Mouse (Mus musculus) cortical plate, adult 2 months (tissue): ENCODE data around the gene Etv4. TPM values are rescaled to one million over a fixed set of nuclear protein-coding genes. Genes with fewer than 3 reads are reported as not detected.

Source experiments
- H3K27ac ChIP-seq: fragments of 200-500 bp; 2 replicates; pipeline ENCODE4 v1.5.1; 2012; ENCODE audit warnings: low read length, control low read depth, inconsistent platforms; ENCODE audit not compliant: insufficient read depth
- H3K4me1 ChIP-seq: fragments of 200-500 bp; 2 replicates; pipeline ENCODE4 v1.6.1; 2011; ENCODE audit warnings: low read length; ENCODE audit not compliant: control insufficient read depth, insufficient read depth
- H3K4me3 ChIP-seq: fragments of 200-500 bp; 2 replicates; pipeline ENCODE4 v1.5.1; 2011; ENCODE audit warnings: mild to moderate bottlenecking, low read length, control low read depth; ENCODE audit not compliant: insufficient read depth
- CTCF ChIP-seq: fragments of 200-500 bp; IDR thresholded peaks from 2 replicates; pipeline ENCODE4 v1.5.1; 2011; ENCODE audit warnings: mild to moderate bottlenecking, control low read depth, low read length; ENCODE audit not compliant: insufficient read depth; ENCODE audit errors: extremely low read depth
- POLR2A ChIP-seq: fragments of 200-500 bp; IDR thresholded peaks from 2 replicates; pipeline ENCODE4 v1.6.1; 2011; ENCODE audit warnings: mild to moderate bottlenecking, low read length, control low read depth; ENCODE audit not compliant: insufficient read depth; ENCODE audit errors: extremely low read depth
- polyA plus RNA-seq: library from polyadenylated mRNA; depleted of rRNA; stranded (reverse); fragments of >200 nt; gene quantifications from 2 replicates; pipeline ENCODE4 v1.2.3, GENCODE M21; 2012; rRNA removed

Etv4 gene
- 19.7 and 20.6 TPM in 2 replicates for polyA plus RNA-seq

DNA sequence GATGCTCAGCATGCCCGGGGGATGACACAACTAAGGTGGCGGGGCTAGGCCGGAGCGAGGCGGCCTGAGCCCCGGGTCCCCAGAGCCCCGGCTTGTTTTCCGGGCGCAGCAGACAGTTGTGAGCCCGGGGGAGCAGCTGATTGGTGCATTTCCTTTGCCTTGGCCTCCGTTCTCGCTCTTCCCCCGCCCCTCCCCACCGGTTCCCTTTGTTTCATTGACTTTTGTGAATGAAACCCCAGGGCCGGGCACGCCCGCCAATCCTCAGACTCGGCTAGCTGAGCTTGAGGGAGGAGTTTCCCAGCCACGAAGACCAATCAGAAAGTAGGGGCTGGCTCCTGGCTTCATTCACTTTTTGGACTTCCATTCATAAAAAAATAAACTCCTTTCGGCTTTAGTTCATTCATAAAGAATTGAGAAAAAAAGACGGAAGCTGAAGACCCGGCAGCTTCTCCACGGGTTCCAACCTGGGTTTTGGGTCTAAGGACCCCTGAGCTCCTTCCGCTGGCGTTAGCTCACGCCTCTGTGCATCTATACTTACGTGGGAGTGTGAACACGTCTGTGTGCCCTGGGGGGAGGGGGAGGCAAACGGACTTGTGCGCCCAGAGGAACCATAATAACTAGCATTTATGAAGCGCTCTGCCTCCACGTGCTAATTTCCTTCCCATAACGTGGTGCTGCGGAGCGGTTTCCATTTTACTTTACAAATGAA, at the start of gene Etv4:
TSS of gene Etv4 (minus strand) at position 229 of the 709 bp plus-strand sequence.
- TF ChIP-seq POLR2A (no peak; the same call in 1 of the 2 replicates), CTCF (no peak)
- peak within 1 kb of the TSS; percentile 47 for H3K4me3 ChIP-seq
- H3K4me1 ChIP-seq = no peaks in the 10 kb centered on the region
- H3K27ac ChIP-seq = no peak within 1 kb of the TSS

DNA sequence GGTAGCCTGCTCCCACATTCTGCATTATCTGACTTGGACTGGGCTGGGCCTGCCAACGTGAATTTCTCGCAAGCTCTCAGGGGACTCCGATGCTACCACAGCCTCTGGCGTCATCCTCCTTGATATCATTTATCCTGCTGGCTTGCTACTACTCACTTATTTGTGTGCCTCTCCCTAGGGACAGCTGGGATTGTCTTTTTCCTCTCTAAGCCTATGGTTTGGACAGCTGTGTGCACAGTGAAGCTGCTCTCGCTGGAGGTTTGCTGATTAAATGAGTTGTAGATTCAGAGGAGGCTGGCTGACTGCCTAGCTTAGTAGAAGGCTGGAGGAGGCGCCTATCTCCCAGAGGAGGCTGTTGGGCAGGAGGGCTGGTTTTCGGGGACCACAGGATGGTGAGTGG, 46.8 kb upstream of the Etv4 start:
- Histone ChIP-seq H3K4me1 (no peaks in the 10 kb centered on the region), H3K4me3 (no peak overlapping the region), H3K27ac (no peak overlapping the region)
- TF ChIP-seq CTCF (no peak), POLR2A (no peak)

GRCm38 (mm10) chr11:101830616-101831015, 45.4 kb upstream of the Etv4 start:
- no peak overlapping the region for H3K27ac ChIP-seq
- H3K4me3 ChIP-seq = no peak overlapping the region
- TF ChIP-seq CTCF (no peak), POLR2A (no peak)
- H3K4me1 ChIP-seq = no peaks in the 10 kb centered on the region

GRCm38 (mm10) chr11:101830112-101830511, 44.9 kb upstream of the Etv4 start:
- Histone ChIP-seq H3K4me1 (no peaks in the 10 kb centered on the region), H3K27ac (no peak overlapping the region), H3K4me3 (no peak overlapping the region)
- TF ChIP-seq CTCF = no peak

DNA sequence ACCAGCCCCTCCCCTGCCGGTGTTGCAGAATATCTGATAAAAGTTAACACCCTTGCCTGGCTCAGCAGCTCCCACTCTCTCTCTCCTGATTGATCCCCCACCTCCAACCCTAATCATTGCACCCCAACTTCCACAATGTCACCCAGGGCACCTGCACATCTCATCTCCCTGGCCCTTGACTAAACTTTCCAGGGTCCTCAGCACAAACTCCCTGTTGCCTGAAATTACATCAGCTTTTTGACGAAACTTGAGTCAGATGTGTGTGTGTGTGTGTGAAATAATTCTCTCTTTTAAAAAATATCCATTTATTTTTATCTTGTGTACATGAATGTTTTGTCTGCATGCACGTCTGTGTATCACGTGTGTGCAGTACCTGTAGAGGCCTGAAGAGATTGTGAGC, 43.5 kb upstream of the Etv4 start:
- no peak overlapping the region for H3K27ac ChIP-seq
- no peak for TF ChIP-seq POLR2A
- no peak for TF ChIP-seq CTCF
- H3K4me3 ChIP-seq = no peak overlapping the region
- H3K4me1 ChIP-seq = no peaks in the 10 kb centered on the region

DNA sequence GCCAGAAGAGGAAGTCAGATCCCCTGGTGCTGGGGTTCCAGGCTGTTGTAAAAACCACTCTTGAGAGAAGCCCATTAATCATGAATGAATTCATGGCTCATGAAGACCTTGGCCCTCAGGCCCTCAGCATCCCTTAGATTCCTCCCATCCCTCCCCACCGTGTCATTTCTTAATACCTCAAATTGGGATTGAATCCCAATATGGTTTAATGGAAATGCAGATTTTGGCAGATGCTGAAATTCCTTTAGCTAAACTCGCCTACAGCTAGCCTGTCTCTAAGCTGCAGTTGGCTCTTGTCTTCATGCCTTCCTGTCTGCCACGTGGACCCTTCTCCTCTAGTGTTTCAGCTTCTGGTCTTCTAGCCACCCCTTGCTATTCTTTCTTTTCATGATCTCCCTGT, 38.0 kb upstream of the Etv4 start:
- no peaks in the 10 kb centered on the region for H3K4me1 ChIP-seq
- no peak overlapping the region for H3K27ac ChIP-seq

GRCm38 (mm10) chr11:101820899-101821298, 35.7 kb upstream of the Etv4 start:
- TF ChIP-seq CTCF = no peak
- TF ChIP-seq POLR2A = no peak
- Histone ChIP-seq H3K4me1 (no peaks in the 10 kb centered on the region), H3K27ac (no peak overlapping the region), H3K4me3 (no peak overlapping the region)

More for the DNA sequence above, 38.0 kb upstream of the Etv4 start:
- no peak for TF ChIP-seq POLR2A
- TF ChIP-seq CTCF = no peak
- H3K4me3 ChIP-seq = no peak overlapping the region

GRCm38 (mm10) chr11:101819853-101820252, 34.7 kb upstream of the Etv4 start:
- Histone ChIP-seq H3K4me1 (no peaks in the 10 kb centered on the region), H3K27ac (no peak overlapping the region), H3K4me3 (no peak overlapping the region)
- TF ChIP-seq CTCF (no peak), POLR2A (no peak)

DNA sequence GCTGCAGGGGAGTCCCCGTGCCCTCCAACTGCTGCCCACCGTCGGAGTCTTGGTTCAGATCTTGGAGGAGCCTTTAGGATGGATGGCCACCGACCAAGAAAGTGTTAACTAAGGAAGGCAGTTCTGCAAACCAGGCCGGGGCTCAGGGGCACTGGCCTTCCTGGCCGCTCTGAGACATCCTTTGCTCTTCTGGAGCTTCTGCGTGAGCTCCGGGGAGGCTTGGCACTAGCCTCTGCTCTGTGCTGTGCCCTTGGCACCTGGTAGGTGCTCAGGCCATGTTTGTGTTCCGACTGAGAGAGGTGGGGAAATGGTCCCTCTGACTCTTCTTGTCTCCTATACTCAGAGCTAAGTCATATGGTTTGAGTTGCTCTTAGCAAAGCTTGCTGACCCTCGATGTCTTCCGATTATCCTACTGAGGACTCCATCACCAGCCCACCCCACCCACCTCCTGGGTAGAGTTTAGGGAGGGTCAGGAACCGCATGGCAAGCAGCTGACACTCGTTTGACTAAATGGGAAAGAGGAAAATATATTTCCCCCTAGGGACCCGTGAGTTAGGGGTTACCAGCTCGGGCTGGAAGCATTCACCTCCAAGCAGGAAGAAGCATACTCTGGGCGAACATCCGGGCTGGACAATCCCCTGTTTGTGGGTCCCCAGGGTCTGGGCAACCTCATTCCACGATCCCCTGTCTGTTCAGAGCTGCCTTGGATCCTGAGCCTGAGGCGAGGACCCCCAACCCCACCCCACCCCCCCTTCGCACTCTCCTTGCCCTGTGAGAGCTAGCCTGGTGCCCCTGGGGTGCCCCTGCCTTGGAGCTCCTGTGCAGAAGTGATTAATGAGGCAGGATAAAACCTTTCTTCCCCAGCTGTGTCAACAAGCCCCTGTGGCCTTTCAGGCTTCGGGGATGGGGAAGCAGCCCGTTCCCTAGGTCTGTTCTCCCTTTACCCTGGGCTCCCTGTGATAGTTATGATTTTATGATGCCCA, 30.2 kb upstream of the Etv4 start:
- no peak overlapping the region for H3K4me3 ChIP-seq
- no peaks in the 10 kb centered on the region; the same call in 1 of the 2 replicates for H3K4me1 ChIP-seq
- no peak overlapping the region for H3K27ac ChIP-seq
- TF ChIP-seq CTCF (no peak), POLR2A (no peak)

- H3K4me1 ChIP-seq = no peaks in the 10 kb centered on the region; the same call in 1 of the 2 replicates
- peak; percentile 68 for TF ChIP-seq CTCF
- no peak for TF ChIP-seq POLR2A
Observed at GRCm38 (mm10) chr11:101814375-101815102, 29.4 kb upstream of the Etv4 start.

More at GRCm38 (mm10) chr11:101814375-101815102, 29.4 kb upstream of the Etv4 start:
- Histone ChIP-seq H3K27ac (no peak overlapping the region), H3K4me3 (no peak overlapping the region)
